Mouse (Mus musculus) monocyte, adult 2 months (primary cell): ENCODE data around the gene Olfr175-ps1.

ENCODE experiments used
- DNase-seq, 2 experiments: peaks; one replicate each; pipeline ENCODE4 v3.0.0; 2022; ENCODE audit warnings: low spot score in 2 of 2, low read depth in 1 of 2

The Olfr175-ps1 gene

GRCm38 (mm10) chr16:58826732-58827319, at the start of gene Olfr175-ps1:
Gene Olfr175-ps1, minus strand, starts transcription at chr16:58826782.
- DNase-seq = no peak

GRCm38 (mm10) chr16:58874668-58875067, 48.1 kb upstream of the Olfr175-ps1 start, which contains the start of gene Olfr177:
Gene Olfr177, minus strand, starts transcription at chr16:58874768.
- no peak for DNase-seq

GRCm38 (mm10) chr16:58861479-58861878, 34.9 kb upstream of the Olfr175-ps1 start:
- DNase-seq = no peak

- no peak for DNase-seq
Observed at GRCm38 (mm10) chr16:58860032-58860737, 33.6 kb upstream of the Olfr175-ps1 start.

- DNase-seq = no peak
Observed at GRCm38 (mm10) chr16:58800168-58800567, 26.4 kb downstream of the Olfr175-ps1 start, which contains the start of gene Olfr173. Gene Olfr173, minus strand, starts transcription at chr16:58800268.
